Mouse (Mus musculus): Measurements from ENCODE around the gene Ldah.
A peak's percentile ranks its signal among the peaks of the same experiment; 100 is the strongest.

Gene Ldah

DNA sequence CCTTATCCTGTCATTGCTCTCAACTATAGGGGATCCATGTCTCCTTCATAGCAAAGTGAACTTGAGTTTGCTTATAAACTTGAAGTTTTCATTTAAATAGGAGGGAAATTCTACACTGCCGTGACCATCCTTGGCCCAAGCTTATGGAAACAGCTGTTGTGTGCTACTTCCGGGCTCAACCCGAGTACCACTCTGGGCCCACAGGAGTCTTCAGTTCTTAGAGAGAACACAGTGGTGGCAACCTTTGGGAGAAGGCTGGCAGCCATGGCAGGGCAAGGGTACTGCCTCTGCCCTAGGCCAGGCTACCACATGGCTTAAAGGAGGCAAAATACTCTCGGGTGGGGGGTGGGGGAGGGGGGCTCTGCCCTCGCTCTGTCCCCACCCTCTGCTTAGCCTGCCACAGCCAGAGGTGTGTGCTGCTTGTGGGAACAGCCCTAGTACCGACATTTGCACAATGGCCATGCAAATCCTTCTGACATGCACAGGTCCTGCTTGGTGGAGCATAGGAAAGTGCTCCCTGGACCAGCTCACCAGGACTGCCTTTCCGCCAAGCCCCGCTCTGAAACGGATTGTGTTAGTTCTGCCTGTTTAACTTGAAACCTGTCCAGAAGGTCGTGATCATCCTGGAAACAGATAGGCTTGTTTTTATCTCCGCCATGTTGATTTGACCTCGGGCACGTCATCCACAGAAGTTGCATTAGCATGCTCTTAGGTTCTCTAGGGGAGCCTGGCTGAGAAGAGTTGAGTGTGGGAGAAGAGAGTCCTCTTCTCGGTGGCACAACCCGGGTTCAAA is 73.5 kb downstream of the Ldah start:
- no peak for DNase-seq (ENCODE audit: low spot score)

DNA sequence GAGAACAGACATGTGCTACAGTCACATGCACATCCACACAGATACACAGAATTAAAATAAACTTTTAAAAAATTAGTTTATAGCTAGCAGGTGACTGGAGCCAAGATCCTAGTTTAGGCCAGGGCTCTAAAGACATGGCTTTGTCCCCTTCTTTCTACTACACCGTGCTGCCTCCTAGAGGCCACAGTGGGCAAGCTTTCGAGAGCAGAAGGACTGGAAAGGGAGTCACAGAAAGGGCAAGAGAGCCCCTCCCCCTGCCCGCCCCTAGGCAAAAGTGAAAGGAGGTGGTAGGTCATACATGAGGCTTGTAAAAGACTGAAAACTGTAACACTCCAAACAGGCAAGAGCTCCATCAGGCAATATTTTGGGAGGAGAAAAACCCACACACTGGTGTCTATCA is 80.1 kb downstream of the Ldah start:
- DNase-seq (ENCODE audit: low spot score): no peak

DNA sequence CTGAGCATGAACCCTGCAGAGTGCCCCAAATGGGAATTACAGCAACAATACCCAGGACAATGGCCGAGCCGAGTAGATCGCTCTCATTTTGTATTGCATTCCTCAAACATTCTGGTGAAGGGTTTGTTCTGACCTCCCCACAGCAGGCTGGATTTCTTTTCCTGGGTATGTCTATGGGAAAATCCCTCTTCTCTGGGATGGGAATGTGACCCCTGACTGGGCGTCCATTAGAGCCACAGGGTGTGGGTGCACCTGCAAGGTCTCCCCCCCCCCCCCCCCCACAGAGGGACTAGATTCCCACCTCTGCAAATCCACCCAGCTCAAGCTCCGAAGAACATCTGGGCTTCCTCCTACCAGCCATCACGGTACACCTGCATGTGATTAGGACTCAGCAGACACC is 81.2 kb downstream of the Ldah start:
- DNase-seq (ENCODE audit: low spot score): no peak

DNA sequence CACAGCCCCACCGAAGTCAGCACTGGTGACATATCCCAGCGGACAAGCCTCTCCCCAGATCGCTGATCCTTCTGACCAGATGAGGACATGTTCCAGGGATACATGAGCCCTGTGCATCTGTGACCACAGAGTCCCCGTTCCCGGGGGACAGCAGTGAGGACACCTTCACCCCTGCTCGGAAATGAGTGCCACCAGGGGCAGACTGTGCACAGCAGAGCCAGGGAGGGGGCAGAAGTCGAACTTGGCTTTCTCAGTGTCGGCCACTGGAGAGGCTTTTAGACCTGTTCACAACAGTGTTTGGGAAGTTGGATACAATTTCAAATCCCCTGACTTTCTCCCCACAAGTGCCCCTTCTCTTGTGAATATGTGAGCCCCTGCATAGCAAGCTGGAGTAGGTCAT is 81.6 kb downstream of the Ldah start:
- no peak for DNase-seq (ENCODE audit: low spot score)

DNA sequence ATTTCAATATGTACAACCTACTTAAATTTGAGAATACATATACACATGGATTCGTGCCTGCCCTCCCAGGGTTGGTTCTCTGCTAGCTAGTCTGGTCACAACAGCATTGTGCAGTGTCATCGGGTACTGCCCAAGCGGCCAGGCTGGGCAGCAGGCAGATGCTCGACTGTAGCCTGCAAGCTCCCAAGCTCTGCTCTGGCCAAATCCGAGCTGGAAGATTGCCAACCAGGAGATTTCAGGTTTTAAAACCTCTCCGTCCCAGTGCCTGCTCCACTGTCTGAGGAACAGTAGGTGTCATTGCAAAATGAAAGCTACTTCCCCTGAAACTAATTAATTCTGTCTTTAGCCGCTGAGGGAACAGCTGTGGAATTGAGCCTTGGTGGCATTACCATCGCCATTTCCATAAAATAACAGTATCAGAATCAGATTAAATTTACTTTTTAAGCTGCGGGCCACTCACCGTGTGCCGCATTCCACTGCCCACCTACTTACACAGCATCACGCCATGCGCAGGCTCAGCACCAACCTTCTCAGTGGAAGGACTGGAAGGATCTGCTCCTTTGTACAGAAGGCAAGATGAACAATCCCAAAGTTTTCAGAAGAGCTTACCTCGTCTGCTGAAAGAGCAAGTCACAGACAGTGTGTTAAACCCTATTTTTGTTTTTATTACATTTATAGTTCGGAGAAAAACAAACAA is 83.4 kb downstream of the Ldah start:
- DNase-seq (ENCODE audit: low spot score): no peak

DNA sequence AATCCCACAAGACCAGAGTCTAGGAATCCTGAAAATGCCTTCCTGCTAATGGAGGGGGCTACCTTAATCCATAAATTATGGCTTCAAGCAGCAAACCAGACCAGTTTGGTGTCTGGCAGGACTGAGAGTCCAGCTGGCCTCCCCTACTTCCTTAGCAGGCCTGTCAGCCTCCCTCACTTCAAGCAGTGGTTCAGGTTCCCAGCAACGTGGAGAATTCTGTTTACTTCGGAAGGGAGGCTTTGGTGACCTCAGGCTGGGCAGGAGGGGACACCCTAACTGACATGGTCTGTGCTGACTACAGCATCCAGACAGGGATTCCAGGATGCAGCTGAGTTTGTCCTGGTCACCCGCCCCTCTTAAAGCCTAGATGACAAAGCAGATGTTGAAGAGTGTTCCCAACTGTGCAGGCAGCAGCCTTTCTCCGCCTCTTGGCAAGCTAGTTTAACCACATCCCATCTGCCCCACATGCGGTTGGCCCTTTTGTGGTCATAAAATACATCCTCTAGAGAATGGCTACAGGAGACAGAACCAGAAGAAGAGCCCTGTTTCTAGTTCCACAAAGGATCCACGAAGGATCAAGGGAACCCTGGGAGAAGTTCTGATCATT is 87.5 kb downstream of the Ldah start:
- DNase-seq (ENCODE audit: low spot score): no peak

DNA sequence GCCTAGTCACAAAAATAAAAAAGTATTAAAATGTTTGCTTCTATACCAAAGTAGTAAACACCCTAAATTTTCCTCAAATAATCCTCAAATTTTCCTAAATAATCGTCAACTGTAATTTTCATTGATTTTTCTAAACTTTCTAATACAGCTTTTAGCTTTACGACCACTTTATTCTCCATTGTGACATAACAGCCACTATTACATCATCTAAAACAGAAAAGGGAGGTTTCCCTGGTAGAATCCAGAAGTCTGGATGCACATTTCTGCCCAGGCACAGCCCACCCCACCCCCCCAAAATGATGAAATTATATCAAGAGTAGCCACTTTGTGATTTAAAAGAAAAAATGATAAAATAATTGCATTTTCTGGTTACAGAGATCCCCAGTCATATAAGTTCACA is 88.2 kb downstream of the Ldah start:
- no peak for DNase-seq (ENCODE audit: low spot score)

DNA sequence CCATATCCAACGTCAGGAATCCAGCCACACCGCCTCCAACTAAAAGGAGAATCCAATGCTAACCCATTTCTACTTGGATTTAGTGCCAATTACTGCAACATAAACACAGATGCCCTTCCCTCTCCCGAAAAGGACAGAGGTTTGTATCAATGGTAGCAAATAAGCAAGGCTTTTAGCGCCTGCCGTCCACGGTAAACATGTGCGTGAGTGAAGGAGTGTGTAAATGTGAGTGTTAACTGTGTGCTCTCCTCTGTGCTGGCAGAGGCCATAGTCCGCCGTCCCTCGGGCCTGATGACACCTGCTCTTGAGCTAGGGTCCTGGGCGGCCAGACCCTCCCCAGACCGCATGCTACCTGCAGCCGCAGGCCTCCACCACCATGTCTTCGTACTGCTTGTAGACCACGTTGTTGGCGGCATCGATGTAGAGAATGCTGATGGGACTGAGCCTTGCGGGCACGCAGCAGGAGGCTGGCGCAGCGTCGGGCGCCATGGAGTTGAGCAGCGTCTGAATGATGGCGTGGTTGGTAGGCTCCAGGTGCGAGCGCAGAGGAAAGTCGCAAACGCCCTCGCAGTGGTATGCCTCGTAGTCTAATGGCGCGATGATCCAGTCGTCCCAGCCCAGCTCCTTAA is 89.8 kb downstream of the Ldah start:
- DNase-seq (ENCODE audit: low spot score): no peak

DNA sequence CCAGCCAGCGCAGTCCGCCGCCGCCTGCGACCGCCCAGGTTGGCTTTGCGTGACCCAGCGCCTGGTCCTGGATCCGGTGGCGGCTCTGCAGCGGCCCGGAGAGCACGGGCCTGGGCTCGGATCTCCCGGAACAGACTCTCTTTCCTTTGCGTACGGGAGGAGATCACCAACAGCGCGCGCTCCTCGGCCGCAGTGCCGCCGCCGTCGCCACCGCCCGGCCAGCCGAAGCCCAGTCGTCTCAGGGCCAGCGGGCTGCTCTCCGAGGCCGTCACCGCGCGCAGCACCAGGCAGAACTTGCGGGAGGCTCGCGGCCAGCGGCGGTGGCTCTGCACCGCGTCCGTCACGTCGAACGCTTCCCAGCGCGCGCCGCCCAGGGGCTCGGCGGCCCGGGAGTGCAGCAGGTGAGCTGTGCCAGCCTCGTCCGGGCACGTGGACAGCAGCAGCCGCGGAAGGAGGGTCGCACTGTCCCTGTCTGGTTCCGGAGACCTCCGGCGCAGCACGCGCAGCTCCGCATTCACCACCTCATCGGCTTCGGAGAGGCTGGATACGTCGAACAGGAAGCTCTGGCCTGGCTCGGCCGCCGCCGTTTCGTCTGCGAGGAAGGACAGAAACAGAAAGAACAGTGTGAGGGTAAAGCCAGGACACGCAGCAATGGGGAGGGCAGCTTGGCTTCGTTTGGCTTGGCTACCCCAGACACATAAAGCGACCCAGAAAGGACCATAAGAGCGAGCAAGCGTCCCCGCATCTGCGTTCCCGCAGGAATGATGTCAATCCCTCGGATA is 90.6 kb downstream of the Ldah start:
- DNase-seq (ENCODE audit: low spot score): no peak

DNA sequence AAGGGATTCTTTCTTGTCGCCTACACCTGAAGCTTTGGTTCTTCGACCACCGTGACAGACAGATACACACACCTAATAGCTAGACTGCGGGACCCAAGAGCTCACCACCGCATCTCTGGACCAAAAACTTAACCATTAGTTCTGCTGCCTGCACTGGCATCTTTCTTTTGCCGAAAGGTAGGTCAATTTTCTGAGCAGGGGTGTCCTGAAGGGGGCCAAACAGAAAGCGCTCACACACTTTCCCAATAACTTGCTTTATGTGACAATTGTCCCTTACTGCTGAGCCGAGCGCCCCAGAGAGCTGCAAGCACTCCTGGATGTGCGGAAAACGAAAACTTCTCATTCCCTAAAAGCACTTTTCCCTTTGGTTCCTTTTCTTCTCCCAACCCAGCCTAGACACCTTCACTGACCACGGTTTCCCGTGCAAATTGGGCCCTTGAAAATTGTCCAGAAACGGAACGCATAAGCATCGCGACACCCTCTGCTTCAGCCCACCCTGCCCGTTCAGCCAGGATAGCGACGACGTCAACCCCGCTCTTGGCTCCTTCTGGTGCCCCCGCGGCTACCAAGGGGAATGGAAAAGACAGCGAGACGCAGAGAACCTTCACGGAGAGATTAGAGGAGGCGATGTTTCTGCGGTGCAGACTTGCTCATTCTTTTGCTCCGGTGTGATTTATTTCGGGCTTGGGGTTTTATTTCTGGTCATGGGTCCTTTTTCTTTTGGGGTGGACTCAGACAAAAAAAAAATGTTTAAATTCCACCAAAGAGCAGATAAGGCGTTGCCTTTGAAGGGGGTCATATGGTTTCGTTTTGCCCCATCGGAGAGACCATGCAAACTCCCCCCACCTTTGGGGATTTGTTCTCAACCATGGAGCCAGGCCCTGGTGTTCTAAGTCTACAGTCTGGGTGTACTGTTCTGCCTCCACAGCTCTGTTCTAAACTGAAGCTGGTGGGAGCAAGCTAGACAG is 91.5 kb downstream of the Ldah start:
- DNase-seq (ENCODE audit: low spot score): no peak

DNA sequence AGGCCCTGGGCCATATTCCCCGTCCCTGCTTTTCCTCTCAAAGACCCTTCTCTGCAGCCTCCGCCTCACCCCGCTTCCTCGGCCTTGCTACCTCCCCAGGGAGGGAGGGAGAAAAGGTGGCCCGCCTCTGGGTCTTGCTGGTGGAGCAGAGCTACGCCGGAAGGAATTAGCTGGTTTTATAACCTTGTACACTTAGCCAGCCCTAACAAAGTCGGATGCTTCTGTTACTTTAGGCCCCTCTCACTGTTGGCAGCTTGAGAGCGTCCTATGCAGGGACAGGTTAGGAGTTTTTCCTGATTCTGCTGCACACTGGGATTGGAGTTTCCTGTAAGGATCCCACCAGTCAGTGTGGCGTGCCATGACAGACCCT is 92.2 kb downstream of the Ldah start:
- no peak for DNase-seq (ENCODE audit: low spot score)

DNA sequence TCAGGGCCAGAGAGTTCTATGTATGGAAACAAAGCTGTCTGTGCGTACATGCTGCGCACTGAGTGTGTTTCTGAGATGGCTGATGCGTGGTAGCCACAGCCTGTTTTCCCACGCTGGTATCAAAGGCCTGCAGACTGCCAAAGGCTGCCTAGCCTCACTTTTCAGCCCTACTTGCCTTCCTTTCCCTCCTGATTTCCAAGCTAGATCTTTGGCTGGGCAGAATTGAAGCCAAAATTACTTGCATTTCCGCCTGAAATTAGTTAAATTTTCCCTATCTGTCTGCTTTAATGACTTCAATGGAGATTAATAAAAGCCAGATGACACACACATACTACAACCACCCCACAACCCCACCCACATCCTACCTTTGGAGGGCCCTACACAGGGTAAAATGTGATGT is 92.6 kb downstream of the Ldah start:
- DNase-seq (ENCODE audit: low spot score): no peak

DNA sequence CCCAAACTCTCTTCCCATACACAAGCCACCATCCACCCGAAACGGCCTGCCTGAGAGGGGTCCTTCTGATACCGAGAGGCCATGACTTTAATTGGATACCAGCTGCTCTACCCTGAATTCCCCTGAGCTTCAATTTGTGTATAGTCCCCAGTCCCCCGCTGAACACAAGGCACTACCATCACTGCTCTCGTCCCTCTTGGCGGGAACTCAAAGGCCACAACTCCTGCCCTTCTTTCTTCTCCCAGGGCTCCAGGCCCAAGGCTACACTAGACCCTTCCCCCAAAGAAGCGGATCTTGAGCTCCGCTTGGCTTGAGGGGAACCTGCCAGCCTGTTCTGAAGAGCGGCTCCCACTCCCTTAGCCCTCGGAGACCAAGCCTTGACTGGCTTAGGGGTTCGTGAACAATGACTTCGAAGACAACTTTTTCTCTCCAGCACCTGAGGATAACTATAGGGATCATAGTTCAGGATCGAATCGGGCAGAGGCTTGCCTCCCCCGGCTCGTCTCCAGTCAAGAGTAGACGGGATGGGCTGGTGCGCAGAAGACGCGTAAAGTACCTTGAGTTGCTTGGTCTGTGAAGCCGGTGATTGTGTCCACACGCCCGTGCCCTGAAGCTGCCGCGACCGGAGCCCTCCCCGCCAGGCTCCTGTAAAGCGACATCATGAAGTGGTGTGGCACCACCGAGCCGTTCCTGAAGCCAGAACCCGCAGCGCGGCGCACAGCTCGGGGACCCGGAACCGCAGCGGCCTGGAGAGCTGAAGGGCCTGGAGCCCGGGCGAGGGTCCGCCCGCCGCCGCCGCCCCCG is 93.3 kb downstream of the Ldah start:
- no peak for DNase-seq (ENCODE audit: low spot score)

DNA sequence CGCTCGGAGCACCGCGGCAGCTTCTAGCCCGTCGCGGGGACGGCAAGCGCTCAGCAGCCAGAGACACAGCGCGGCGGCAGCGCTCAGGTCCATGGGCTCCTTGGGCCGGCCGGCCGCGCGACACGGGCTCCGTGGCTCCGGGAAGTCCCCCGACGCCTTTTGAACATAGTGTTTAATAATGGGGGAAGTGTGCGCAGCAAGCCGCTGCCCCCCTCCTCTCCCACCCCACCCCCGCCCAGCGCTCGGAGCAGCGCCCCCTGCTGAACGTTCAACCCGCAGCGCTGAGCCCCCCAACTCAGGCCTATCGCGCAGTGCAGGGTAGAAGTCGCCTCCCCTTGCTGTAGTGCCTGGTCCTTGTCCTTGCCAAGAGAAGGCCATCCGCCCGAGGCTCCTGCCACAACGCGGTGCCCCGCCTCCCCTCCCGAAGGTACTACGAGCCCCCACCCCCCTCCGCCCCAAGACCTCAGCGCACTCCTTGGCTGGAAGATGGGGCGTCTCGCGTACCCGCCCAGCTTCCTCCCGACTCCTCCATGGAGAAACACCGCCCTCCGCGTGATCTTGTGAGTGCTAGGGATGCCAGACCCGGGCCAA is 94.0 kb downstream of the Ldah start, which contains the start of gene Gdf7:
TSS of gene Gdf7 (minus strand) at position 114 of the 591 bp plus-strand sequence.
- no peak for DNase-seq (ENCODE audit: low spot score)

DNA sequence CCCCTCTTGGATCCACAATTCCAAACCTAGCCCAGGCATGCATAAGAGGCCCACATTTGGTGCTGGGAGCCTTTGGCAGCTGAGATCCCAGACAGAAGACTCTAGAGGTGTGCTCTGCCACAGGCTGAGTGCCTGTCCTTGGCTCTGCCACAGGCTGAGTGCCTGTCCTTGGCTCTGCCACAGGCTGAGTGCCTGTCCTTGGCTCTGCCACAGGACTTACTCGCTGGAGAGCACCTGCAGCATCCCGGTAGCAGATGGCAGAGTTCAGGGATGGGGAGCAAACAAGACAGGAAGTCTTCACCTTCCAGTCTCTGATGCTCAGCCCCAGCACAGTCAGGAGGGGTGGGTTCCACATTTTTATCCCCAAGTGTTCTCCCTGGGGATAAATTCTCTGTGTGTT is 97.4 kb downstream of the Ldah start:
- DNase-seq (ENCODE audit: low spot score): no peak

DNA sequence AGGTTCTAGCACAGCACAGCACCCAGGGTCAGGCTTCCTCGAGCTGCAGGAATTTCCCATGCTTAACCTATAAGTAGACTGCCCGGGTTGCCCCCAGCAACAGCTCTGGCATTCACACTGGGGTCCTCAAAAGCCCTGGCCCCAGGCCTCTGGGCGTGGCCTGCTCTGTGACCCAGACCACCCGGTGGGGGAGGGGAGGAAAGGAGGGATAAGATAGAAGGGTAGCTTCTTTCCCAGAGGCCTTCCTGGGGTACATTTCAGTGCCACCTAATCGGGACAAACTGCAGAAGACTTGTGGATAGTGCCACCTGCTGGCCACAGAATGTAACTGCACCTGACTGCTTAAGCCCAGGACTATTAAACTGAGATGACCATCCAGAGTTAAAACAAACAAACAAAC is 98.5 kb downstream of the Ldah start:
- peak; percentile 66 for DNase-seq (ENCODE audit: low spot score)

DNA sequence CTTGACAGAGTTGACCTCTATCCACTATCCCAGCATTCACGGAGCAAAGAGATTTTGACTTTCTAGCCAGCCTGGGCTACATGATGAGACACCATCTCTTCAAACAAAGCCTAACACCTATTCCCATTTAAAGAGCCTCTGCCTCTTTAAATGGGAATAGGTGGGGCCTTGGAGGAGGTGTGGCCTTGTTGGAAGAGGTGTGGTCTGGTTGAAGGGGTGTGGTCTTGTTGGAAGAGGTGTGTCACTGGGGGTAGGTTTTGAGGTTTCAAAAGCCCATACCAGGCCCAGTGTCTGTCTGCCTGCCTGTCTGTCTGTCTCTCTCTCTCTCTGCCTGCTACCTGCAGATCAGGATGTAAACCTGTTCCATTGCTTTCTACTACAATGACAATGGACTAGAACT is 99.0 kb downstream of the Ldah start:
- DNase-seq (ENCODE audit: low spot score): no peak

DNA sequence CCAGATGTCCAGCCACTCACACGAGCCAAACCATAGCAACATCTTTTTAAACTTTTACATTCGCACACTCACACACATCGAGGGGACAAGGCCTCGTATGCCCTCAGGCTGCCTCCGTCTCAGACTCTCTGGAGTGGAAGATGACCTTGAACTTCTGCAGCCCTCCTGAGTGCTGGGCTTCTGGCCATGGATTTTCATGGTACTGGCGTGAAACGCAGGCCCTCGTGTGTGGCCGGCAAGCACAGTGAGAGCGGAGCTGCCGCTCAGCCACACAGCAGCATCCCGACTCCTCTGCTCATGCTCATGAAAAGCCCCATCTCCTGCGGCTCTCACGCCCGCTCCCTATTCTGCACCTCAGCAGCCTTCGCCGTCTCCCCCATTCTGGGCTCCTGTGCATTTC is 103.1 kb downstream of the Ldah start:
- no peak for DNase-seq (ENCODE audit: low spot score)

DNA sequence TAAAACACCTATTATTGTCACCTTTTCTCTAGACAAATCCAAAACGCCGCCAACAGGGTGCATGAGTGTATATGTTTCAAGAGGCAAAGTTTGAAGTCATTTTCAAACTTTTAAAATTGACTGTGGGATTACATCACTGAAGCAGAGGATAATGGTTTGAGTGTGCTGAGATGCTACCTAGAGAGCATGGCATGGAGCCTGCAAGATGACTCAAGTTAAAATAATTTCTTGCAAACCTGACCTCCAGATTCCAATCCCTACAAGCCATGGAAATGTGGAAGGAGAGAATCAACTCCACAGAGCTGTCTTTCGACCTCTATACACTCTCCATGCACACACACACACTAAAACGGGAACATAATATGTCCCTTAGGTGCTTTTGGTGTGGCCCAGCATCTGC is 104.4 kb downstream of the Ldah start:
- DNase-seq (ENCODE audit: low spot score): no peak

All from layer of hippocampus, adult 11-12 months (tissue).